Mouse (Mus musculus) right cerebral cortex, postnatal 14 days (tissue): ENCODE results near the gene Slc39a3.

Experiments used
- DNase-seq: peaks from one replicate; pipeline ENCODE4 v3.0.0; 2022

The Slc39a3 gene

DNA sequence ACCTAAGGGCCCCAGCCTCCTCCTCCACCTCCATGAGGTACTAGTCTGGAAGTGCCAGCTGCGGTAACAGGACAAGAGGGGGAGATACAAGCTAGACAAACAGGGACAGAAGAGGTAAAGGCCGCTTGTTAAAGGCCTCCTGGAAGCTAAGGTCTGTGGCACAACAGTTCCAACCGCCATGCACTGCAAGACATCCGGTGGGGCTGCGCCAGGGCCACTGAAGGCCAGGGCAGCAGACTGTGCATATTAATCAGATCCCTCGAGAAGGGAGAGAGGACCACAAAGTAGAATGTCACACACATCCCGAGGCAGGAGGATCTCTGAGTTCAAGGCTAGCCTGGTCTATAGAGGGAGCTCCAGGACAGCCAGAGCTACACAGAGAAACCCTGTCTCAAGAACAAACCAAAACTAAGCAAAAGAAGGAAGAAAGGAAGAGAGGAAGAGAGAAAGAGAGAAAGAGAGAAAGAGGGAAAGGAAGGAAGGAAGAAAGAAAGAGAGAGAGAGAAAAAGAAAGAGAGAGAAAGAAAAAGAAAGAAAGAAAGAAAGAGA is 55.6 kb downstream of the Slc39a3 start:
- no peak for DNase-seq
